Mouse (Mus musculus) monocyte, adult 59 days (primary cell): ENCODE measurements around the gene Dclk2. TPM values are rescaled to one million over a fixed set of nuclear protein-coding genes. Genes with fewer than 3 reads are reported as not detected.

ENCODE experiments used
- total RNA-seq, 2 experiments: library from RNA; stranded (reverse); gene quantifications; one replicate each; pipeline ENCODE4 v1.2.4; 2023

Dclk2 gene
- under 1 TPM; 0.26 to 0.52 TPM for total RNA-seq

DNA sequence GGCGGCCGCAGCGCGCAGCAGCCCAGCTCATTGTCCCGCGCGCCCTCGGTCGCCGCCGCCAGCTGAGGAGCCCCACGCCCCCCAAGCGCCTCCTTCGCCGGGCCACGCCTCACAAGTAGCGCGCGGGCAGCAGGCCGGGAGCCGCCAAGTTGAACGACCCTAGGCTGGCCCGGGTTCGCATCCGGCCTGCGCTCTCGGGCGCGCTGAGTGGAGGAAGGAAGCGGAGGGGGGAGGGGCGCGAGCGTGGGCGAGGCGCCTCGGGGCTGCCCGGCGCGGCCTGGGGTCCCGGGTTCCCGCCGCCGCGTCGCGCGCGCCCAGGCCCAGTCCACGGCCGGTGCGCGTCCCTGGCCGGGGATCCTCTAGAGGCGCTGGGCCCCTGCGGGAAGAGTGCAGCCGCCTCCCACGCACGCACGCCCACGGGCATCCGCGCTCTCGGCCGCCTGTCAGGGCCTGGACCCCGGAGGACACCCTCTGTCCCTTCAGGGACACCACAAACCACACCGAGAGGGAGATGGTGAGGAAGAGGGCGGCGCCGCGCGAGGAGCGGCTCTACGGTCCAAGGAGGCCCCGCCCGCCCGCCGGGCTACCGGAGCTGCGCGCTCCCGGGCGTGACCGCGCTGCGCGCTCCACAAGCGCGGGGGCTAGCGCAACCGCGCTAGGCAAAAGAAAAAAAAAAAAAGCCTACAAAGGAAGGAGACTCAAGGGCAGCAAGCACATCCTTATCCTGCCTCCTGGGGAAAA is at the start of gene Dclk2:
Gene Dclk2 (minus strand): TSS at position 510 of the 741 bp plus-strand sequence.

Other genes starting within 250 kb of the Dclk2 start
- 10 to 100 TPM; 39.0 to 42.2 TPM for gene Cd1d1, start 78.6 kb upstream of the Dclk2 start, total RNA-seq